Mouse (Mus musculus): ENCODE results near the gene Gdap1l1.
"Not testable (repeated sequence)": the region's sequence is repeated elsewhere in the genome, so short reads cannot be mapped to it uniquely, and the experiment has no call there.

Gene Gdap1l1

DNA sequence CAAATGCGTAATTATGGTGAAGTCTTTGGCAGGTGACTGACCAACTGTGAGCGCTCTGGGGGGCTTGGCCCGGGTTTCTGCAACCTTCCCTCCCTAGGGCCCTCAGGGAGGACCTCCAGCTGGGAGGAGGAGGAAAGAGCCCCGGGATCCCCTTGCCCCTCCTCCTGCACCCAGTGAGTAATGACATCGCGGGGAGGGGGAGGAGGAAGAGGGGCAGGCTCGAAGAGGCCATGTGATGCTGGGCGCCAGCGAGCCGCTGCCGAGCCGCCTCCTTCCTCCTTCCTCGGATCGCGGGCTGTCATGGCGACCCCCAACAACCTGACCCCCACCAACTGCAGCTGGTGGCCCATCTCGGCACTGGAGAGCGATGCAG is at the start of gene Gdap1l1:
Gene Gdap1l1, plus strand, starts transcription at position 231 of the 373 bp plus-strand sequence.
- DNase-seq (ENCODE audit: low read depth, low spot score) = peak; percentile 69

DNA sequence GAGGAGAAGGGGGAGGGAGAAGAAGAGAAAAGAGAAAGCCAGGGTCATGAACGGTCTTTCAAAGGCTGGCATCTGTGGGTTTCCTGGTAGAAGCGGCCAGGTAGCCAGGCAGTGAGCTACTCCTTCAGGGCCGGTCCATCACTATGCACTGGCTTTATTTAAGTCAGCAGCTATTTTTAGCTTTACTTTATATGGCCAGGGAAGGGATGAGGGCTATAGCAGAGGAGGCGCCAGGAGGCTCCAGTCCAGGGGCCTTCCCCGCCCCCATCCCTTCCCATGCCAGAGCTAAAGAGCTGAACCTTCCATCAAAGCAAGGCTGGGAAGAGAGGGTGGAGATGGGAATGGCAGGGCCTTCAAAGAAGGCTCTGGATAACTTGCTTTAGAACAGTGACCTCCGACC is 45.8 kb upstream of the Gdap1l1 start:
- no peak for DNase-seq (ENCODE audit: low read depth, low spot score)

DNA sequence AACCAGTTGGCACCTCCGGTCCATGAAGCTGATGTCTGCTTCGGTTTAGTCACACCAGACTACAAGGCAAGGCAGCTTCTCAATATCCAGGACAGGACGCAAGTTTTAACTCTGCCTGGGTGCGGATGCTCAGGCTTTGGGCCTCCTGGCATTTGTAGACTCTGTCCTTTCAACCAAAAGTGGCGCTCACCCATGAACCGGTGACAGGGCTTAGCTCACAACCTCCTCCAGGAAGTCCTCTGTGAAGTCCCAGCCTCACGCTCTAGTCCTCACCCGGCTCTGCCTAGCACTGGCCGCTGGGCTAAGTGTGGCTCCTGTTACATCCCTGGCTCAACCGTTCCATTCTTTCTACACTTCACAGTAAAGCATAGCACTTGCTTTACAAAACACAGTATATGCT is 45.0 kb upstream of the Gdap1l1 start:
- DNase-seq (ENCODE audit: low read depth, low spot score) = no peak

DNA sequence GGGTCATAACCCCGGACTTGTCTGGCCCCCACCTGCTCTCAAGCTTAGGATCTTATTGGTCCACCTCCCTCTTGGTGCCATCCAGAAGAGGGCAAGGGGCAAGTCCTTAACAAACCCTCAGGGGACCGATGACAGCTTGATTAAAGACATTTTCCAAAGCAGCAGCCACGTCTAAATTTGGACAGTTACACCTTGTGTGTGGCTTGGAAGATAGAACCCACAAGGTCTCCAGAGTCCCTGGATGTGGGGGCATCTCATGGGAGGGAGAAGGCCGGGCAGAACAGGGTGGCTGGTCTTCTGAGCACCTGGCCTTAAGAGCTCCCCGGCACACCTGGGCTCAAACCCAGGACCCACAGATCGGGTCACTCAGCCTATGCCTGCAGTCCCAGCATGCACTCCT is 44.3 kb upstream of the Gdap1l1 start:
- DNase-seq (ENCODE audit: low read depth, low spot score) = no peak

DNA sequence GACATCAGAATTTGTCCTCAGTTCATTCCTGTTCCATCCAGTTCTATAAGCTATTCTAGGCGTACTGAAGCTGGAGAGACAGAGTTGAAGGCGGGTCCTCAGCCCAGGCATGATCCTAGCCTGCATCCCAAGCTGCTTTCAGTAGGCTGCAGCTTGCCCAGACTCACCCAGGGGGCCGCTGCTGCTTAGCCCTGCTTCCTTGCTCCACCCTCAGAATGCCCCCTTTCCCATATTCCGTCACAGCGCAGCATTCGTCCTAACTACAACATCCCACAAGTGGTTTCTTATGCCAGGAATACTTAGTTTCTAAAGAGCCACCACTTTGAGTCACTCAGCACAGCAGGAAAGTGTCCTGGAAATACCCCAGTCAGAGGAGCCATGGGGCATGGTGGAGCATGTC is 43.3 kb upstream of the Gdap1l1 start:
- no peak for DNase-seq (ENCODE audit: low read depth, low spot score)

DNA sequence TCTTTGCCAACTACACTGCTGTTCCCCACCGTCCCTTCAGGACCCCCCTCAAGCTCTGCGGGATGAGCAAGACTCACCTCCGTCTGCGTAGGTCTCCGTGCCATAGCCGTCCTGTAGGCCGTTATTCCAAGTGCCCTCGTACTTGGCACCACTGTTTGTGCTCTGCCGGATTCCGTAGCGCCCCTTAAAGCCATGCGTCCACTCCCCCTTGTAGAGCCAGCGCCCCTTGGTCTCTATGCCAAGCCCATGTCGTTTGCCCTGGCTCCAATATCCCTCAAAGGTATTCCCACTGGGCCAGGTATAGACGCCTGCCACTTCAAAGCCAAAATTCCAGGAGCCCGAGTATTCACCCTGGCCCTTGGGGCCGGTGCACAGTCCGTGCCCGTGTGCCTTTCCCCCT is 41.2 kb upstream of the Gdap1l1 start:
- no peak for DNase-seq (ENCODE audit: low read depth, low spot score)

DNA sequence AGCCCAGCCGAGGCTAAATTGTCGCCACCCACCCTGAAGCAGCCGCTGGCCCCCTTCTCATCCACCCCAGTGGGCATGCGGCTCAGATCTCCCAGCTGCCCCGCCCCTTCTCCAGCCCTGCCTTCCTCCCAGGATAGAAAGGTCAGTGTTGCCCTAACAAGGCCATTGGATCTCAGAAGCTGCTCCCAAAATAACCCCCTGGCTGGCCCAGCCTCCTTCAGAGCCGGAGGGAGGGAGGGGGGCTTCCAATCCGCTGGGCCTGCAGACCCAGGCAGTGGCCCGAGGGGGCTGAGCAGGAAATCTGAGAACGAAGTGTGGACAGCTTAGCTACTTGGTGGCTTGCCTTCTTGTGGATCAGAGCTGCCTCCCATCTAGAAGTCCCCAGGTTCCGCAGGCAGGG is 40.4 kb upstream of the Gdap1l1 start, which contains the start of gene Jph2:
Gene Jph2, minus strand, starts transcription at position 89 of the 400 bp plus-strand sequence.
- DNase-seq (ENCODE audit: low read depth, low spot score) = no peak

DNA sequence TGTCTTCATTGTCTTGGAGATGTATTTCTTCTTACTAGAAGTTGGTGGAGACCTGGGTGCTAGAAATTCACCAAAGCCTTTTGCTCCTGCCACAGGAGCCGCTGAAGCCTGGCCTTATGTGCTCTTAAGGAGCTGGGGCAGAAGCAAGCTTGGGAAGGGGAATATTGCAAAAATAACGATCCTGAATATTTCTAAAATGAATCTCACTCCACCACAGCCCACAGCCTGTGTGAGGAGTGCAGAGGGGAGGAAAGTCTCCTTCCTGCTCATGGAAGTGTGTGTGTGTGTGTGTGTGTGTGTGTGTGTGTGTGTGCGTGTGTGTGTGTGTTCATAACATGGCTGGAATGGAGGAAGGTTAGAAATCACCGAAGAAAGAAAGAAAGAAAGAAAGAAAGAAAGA is 39.5 kb upstream of the Gdap1l1 start:
- DNase-seq (ENCODE audit: low read depth, low spot score) = no peak

DNA sequence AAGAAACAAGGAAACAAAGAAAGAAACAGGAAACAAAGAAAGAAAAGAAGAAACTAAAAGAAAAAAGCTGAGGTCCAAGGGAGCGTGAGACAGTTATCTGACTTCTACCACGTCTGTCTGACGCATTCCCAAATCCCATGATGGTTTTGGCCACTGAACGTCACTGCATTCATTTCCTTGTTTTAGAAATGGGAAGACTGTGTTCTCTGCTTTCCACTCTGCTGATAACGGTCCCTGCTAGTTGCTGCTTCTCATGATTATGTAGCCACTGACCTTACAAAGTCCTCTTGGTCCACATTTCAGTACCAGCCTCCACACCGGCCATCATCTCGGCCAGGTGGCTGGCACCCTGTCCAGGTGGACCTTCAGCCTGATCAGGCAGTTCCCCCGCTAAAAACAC is 39.1 kb upstream of the Gdap1l1 start:
- no peak for DNase-seq (ENCODE audit: low read depth, low spot score)

DNA sequence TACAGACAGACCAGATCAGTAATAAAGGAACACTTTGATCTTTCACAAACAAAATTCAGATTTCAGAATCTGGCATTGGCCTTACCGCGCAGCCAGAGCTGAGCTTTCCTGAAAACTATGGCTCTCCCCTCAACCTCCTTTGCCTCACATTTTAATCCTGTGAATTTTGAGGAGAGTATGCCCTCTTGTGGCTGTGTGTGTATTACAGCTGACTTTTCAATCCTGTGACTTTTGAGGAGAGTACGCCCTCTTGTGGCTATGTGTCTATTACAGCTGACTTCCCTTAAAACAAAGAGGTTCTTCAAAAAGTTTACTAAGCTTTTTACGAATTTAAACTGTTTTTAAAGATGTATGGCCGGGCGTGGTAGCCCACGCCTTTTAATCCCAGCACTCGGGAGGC is 37.1 kb upstream of the Gdap1l1 start:
- DNase-seq (ENCODE audit: low read depth, low spot score) = peak; percentile 56

DNA sequence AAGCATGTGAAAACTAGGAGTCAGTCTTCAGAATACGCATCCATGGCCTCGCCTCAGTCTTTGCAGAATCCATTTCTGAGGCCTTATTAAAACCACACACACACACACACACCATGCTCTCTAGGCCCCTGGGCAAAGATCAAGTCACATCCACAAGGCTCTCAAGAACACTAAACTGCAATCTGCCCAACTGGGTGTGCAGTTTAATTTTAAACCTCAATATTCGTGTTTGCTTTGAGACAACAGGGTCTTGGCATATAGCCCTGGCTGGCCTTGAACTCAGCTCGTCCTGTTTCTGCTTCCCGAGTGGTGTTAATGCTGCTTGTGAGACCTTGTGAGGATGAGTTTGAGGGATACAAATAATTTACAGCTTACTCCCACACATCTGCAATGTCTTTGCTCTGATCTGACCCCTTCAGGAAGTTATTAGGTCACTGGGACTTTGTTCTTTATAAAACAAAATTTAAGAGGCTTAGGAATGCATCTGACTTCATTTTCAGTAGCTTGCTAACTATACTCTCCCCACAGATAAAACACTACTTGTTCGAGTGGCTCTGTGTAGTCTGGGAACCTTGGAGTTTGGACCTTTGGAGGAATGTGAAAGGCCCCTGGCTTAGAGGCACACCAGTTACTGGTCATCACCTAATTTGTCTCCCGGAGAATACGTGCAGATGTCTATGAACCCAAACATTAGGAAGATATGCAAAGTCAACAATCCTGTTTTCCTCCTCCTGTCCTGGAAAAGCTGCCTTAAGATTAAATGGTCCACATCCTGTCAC is 34.0 kb upstream of the Gdap1l1 start:
- DNase-seq (ENCODE audit: low read depth, low spot score) = no peak

DNA sequence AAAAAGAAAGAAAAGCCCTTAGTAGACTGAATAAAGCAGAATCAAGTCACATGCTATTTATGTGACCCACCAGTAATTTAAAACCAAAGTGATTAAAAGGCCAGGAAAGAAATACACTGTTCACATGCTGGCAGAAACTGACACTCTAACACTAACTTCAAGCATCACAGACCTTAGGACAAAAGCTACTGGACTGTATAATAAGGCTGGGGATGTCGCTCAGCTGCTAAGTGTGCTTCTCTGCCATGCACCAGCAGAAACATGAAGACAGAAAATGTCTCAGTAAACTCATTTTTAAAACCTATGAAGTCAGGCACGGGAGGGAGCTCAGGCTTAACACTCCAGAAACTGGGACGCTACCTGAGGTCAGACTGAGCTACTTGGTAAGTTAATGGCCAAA is 28.1 kb upstream of the Gdap1l1 start:
- DNase-seq (ENCODE audit: low read depth, low spot score) = no peak

DNA sequence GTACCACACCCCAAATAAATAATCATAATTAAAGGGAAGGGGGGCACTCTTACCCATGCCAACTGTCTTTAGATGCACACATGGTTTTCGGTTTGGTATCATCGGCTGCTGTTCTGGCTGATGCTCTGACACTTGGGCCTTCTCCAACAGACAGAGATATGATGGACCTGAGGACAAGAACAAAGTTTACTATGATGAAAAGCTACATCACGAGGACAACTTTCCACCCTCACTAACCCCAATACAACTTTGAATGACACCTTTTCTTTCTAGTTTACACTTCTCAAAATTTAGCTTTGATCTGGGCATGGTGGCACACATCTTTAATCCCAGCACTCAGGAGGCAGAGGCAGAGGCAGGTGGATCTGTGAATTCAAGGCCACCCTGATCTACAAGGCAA is 26.9 kb upstream of the Gdap1l1 start:
- DNase-seq (ENCODE audit: low read depth, low spot score) = not testable (repeated sequence)

DNA sequence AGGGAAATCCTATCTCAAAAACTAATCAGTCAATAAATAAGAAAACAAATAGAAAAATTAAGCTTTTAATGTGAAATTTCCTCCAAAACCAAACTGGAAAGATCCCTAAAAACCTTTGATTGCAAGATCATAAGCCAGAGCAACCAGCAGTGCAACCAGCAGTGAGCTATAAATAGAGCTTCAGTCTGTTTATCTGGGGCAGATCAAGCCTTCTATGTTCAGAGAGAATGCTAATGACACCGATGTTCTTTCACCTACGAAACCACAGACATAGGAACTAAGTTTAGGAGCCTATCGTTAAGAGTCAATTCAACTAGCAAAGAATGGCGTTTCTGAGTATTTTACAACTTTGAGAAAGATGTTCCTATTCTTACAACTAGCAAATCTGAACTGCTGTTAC is 26.4 kb upstream of the Gdap1l1 start:
- no peak for DNase-seq (ENCODE audit: low read depth, low spot score)

DNA sequence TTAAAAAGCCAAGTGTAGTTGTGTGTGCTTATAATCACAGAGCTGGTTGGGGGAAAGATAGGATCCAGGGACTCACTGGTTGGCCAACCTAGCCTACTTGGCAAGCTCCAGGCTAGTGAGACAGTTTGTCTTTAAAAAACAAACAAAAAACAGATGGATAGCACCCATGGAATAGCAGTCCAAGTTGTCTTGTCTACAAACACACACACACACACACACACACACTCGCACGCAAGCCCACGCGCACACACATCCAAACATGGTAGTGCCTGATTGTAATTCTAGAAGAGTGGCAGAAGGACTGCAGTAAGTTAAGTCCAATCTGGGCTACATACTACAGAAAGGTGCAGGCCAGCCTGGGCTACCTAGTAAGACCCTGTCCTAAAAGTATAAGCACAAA is 25.9 kb upstream of the Gdap1l1 start:
- no peak for DNase-seq (ENCODE audit: low read depth, low spot score)

DNA sequence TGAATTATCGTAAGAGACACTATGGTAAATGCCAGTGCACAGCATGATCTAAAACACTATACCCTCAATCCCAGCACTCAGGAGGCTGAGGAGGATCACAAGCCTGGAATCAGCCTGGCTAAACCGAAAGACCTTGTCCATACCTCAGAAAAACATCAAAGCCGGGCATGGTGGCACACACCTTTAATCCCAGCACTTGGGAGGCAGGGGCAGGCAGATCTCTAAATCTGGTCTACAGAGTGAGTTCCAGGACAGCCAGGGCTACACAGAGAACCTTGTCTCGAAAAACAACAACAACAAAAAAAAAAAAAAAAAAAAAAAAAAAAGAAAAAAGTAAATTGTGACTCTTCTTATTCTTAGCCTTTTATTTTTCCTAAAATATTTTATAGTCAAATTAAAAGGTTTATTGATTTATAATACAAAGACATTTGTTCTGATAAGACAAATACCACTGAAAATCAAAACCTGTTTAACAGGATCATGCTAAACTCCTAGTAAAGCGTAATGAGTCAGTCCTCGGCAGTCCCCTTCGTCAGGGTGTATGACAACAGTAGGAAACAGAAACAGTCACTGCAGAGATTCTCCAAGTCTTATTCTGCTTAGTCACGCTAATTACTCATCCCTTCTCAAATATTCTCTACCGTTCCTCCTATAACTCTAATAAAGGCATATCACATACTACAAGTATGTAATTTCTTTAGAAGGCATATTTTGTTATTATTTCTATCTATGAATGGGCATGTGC is 25.3 kb upstream of the Gdap1l1 start:
- DNase-seq (ENCODE audit: low read depth, low spot score) = no peak

DNA sequence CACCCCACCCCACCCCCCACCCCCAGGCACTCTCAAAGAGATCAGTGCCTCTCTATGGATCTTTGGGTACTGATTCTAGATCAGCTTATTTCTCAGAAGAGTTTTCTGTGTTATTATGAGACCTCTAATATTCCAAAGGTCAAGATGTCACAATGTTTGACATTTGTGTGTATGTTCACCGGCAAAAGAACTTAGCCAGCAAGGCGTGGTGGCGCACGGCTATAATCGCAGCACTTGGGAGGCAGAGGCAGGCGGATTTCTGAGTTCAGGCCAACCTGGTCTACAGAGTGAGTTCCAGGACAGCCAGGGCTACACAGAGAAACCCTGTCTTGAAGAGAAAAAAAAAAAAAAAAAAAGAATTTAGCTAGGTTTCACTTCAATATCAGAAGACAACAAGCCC is 21.2 kb upstream of the Gdap1l1 start:
- DNase-seq (ENCODE audit: low read depth, low spot score) = no peak

DNA sequence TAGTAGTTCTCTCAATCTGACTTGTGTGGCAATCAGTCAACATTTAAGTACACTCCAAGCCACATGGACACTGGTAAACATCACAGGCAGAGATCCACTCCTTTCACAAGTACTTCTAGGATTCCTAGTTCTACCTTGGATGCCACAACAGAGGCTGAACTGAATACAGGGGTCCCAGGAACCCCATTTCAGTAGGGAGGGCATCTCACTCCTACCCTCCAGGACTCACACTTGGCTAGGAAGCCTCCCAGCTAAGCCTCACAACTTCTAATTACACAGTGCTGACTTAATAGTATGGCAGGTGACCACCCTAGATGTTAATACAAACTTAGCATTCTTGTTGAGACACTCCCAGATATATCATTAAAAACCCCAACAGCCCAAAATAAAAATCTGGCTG is 20.4 kb upstream of the Gdap1l1 start:
- no peak for DNase-seq (ENCODE audit: low read depth, low spot score)

DNA sequence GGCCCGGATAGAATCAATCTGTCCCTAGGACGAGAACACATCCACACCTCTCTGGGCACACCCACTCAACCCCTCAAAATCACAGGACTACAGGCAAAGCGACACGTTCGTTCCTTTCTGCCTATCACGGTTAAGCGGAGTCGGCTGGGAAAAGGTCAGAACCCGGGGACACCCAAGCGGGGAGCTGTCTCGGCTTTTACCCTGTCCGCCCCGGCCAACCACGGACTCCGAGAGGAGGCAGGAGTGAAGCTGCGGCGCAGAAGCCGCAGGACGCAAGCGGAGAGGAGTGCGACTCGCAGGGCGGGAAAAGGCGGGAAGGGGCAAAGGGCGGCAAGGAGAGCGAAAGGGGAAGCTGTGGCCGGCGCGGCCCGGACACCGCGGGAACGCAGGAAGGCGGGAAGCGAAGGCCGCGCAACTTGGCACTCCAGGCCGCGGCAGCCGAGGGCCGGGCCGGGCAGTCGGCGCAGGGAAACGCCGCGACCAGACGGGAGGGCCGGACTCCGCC is 19.4 kb upstream of the Gdap1l1 start:
- DNase-seq (ENCODE audit: low read depth, low spot score) = no peak

DNA sequence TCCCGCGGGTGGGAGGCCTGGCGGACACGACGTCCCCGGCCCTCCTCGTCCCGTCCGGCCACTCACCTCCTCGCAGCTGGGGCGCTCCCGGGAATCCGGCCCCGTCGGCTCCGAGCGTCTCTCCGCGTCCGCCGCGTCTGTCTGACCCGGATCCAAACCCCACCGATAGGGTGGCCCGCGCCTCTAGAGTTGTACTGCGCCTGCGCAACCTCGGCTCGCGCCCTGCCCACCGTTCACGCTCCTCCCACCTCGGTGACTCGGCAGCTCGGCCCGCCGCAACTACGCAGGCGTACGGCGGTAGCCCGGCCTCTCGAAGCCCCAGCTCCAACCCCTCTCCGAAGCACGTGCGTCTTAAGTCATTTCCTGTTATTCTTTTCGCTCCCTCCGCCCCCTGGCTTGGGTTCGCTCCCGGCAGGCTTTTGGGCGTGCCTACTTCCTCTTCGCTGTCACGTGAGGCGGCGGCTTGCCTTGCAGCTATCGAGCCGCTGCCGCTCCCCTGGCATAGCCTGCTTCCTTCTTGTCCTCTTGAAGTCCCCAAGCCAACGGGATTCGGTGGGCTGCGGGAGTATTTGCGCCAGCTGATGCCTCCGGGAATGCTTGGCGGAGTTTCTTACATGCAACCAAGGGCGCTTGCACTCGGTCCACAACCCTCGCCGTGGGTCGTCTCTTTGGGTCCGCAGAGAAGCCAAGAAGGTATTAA is 18.8 kb upstream of the Gdap1l1 start:
- DNase-seq (ENCODE audit: low read depth, low spot score) = peak; percentile 98

DNA sequence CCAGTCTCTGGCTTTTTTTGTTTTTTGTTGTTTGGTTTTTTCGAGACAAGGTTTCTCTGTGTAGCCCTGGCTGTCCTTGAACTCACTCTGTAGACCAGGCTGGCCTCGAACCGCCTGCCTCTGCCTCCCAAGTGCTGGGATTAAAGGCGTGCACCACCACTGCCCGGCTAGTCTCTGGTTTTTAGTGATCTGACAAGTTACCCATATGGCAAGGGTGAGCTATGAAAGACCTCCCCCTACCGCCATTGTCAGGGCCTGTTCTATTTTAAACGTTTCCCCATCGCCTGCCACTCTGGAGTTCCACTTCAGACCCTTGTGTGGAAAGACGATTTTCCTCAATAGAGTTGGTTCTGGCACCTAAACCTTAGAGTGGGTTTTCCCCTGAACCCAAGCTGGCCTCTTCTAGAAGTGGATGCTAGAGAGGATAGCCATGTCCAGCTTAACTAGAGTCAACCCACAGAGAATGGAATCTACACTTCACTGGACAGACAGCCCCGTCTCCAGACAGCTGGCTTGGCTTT is 17.9 kb upstream of the Gdap1l1 start:
- no peak for DNase-seq (ENCODE audit: low read depth, low spot score)

All from brain, embryonic 18.5 days (tissue).